Mouse (Mus musculus): ENCODE data around the gene Vav3.

DNA sequence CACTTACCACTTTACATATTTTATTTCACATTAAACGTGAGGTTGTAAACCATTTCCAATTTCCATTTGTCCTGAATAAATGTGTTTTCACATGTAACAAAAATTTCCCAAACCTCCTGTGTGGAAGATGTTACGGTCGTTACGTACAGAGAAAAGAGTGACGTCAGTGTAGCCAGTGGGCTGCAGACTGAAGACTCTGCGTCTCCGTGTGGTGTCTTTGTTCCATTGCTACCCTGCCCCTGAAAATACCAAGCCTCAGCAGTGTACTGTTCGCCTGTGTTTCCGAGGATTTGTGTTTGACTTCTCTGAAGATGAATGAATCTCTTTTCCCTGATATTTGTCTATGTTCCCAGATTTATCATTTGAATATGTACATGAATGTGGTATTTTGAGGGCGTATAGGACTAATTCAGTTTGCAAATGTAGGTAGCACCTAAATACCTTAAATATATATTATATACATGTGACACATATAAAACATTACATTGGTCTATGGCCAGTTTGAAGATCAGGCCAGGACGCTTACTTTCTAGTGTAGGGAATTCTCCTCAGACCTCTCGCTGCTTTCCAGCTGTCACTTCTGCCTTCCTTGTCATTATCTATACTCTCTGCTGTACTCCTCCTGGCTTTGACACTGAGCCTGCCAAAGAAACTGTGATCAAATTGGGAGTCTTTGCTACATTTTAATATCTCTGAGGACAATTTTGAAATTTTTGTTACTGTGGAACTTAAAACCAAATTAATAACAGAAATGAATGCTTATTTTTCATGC is 312.6 kb downstream of the Vav3 start:
- no peak for TF ChIP-seq CTCF (IDR thresholded peaks at IDR 0.05; ENCODE audit: control insufficient read depth, insufficient read depth, insufficient replicate concordance, low read depth, low read length)
- TF ChIP-seq POLR2A (IDR thresholded peaks at IDR 0.05; ENCODE audit: control insufficient read depth, low read depth, low read length), result no peak

Data from testis, adult 2 months (tissue).